Mouse (Mus musculus) E14TG2a.4 (cell line): ENCODE results near the gene Pcbp3.

Experiments used
- H3K27me3 ChIP-seq: 2 replicates; pipeline ENCODE4 v1.6.1; 2014; ENCODE audit warnings: low read length, control low read depth; ENCODE audit not compliant: insufficient read depth
- H3K36me3 ChIP-seq: 2 replicates; pipeline ENCODE4 v1.6.1; 2014; ENCODE audit warnings: low read length, control low read depth; ENCODE audit not compliant: insufficient read depth
- H3K4me1 ChIP-seq: replicated peaks from 2 replicates; pipeline ENCODE4 v1.6.1; 2014; ENCODE audit warnings: low read depth, low read length, control low read depth
- H3K4me3 ChIP-seq: replicated peaks from 2 replicates; pipeline ENCODE4 v1.5.1; 2014; ENCODE audit warnings: mild to moderate bottlenecking, low read length
- H3K9me3 ChIP-seq: 2 replicates; pipeline ENCODE4 v1.6.1; 2014; ENCODE audit warnings: low read length, control low read depth
- CTCF ChIP-seq: conservative IDR thresholded peaks from 2 replicates; pipeline ENCODE4 v1.5.1; 2014; ENCODE audit warnings: low read length
- NANOG ChIP-seq: IDR thresholded peaks from 2 replicates; pipeline ENCODE4 v1.6.1; 2014; ENCODE audit warnings: borderline replicate concordance, low read length, mixed read lengths
- POU5F1 ChIP-seq: IDR thresholded peaks from 2 replicates; pipeline ENCODE4 v1.6.1; 2014; ENCODE audit warnings: low read length, borderline replicate concordance

Gene Pcbp3

DNA sequence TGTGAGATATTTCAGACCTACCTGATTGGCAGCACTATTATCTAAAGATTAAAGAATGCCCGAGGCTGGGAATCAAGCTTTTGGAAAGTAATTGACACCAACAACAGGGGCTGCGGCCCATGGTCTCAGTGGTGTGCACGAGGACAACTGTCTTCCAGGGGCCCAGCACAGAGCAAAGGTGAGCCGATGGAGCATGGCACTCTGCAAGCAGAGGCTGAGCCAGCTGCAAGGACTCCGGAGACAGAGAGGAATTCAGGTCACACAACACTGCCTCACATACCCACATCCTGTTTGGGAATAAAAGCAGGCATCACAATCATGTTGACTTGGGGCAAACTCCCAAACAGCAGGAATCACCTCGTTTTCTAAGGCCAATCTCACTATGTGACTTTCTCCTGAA is 5.5 kb downstream of the Pcbp3 start:
- TF ChIP-seq NANOG, result no peak
- TF ChIP-seq POU5F1, result no peak
- no peak for TF ChIP-seq CTCF

DNA sequence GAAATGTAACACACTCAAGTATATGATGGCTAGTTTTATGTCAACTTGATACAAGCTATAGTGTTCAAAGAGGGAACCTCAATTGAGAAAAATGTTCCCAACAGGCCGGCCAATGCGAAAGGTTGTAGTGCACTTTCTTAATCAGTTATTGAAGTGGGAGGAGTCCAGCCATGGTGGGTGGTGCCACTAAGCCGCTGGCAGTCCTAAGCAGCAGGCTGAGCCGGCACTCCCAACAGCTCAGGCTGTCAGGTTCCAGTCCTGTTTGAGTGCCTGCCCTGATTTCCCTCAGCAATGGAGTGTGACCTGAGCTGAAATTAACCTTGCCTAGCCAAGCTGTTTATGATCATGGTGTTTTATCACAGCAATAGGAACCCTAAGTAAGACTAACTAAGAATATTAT is 20.6 kb downstream of the Pcbp3 start:
- Histone ChIP-seq H3K27me3 (no peaks in the 10 kb centered on the region), H3K4me1 (no peaks in the 10 kb centered on the region), H3K36me3 (no peaks in the 10 kb centered on the region), H3K4me3 (no peak overlapping the region), H3K9me3 (no peaks in the 10 kb centered on the region)
- no peak for TF ChIP-seq NANOG
- TF ChIP-seq CTCF, result no peak
- TF ChIP-seq POU5F1, result no peak

More for the DNA sequence above, 5.5 kb downstream of the Pcbp3 start:
- Histone ChIP-seq H3K36me3 (peaks cover 7% of the 10 kb centered on the region; the same call in 1 of the 2 replicates), H3K4me1 (peaks cover 13% of the 10 kb centered on the region), H3K9me3 (no peaks in the 10 kb centered on the region), H3K4me3 (no peak overlapping the region), H3K27me3 (peaks cover 7% of the 10 kb centered on the region; the same call in 1 of the 2 replicates)

GRCm38 (mm10) chr10:76936827-76937226 is 24.9 kb downstream of the Pcbp3 start:
- Histone ChIP-seq H3K9me3 (no peaks in the 10 kb centered on the region), H3K4me1 (no peaks in the 10 kb centered on the region), H3K4me3 (no peak overlapping the region), H3K27me3 (no peaks in the 10 kb centered on the region), H3K36me3 (no peaks in the 10 kb centered on the region)
- TF ChIP-seq POU5F1 (no peak), NANOG (no peak), CTCF (no peak)

- no peak for TF ChIP-seq NANOG
- TF ChIP-seq CTCF, result no peak
- TF ChIP-seq POU5F1, result no peak
- no peaks in the 10 kb centered on the region for H3K36me3 ChIP-seq
- H3K9me3 ChIP-seq, result no peaks in the 10 kb centered on the region
- no peak overlapping the region for H3K4me3 ChIP-seq
- no peaks in the 10 kb centered on the region for H3K27me3 ChIP-seq
- no peaks in the 10 kb centered on the region for H3K4me1 ChIP-seq
Measured at GRCm38 (mm10) chr10:76934805-76935204, 26.9 kb downstream of the Pcbp3 start.

DNA sequence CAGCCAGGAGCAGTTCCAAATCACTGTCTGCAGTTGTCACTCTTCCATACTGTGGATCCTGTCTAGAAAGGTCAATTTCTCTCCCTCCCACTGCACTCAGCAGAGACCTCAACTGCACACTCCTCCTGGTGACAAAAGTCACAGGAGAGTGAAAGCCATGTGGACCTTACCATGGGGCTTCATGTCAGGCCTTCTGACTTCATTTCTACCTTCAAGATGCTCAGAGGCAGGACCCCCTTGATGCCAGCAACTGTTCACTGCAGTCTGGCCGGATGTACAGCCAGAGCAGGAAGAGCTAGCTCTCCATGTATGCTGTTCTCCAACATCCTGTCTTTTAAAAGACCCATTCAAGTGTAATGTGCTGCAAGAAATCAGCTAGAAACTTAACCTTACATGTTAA is 29.9 kb downstream of the Pcbp3 start:
- Histone ChIP-seq H3K27me3 (no peaks in the 10 kb centered on the region), H3K4me3 (no peak overlapping the region), H3K36me3 (peaks cover 5% of the 10 kb centered on the region; the same call in 1 of the 2 replicates), H3K9me3 (peaks cover 26% of the 10 kb centered on the region), H3K4me1 (no peaks in the 10 kb centered on the region)
- TF ChIP-seq NANOG (no peak), POU5F1 (no peak), CTCF (no peak)

GRCm38 (mm10) chr10:76931122-76931521 is 30.6 kb downstream of the Pcbp3 start:
- Histone ChIP-seq H3K27me3 (no peaks in the 10 kb centered on the region), H3K9me3 (peaks cover 33% of the 10 kb centered on the region), H3K4me3 (no peak overlapping the region), H3K36me3 (peaks cover 12% of the 10 kb centered on the region; the same call in 1 of the 2 replicates), H3K4me1 (no peaks in the 10 kb centered on the region)
- no peak for TF ChIP-seq POU5F1
- TF ChIP-seq NANOG, result no peak
- no peak for TF ChIP-seq CTCF

DNA sequence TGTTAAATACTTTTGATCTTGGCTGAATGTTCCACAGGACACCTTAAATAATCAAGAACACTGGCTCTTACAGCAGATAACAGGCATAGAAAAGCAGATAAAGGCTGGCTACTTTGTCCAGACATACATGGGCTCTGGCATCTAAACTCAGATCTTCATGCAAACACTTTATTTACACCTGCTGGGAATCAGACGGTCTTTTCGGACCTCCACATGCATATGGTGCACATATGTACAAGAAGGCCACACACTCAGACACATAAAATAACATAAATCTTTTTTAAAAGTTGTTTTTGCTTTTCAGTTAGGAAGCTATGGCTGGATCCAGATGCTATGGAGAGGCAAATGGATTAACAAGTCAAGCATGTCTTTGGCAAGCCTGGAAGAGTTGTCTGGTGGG is 37.2 kb downstream of the Pcbp3 start:
- no peak overlapping the region for H3K4me3 ChIP-seq
- TF ChIP-seq NANOG, result no peak
- TF ChIP-seq POU5F1, result no peak
- no peak for TF ChIP-seq CTCF
- H3K9me3 ChIP-seq, result peaks cover 75% of the 10 kb centered on the region
- no peaks in the 10 kb centered on the region for H3K4me1 ChIP-seq
- H3K36me3 ChIP-seq, result peaks cover 28% of the 10 kb centered on the region
- H3K27me3 ChIP-seq, result no peaks in the 10 kb centered on the region

GRCm38 (mm10) chr10:76918086-76918485 is 43.6 kb downstream of the Pcbp3 start:
- Histone ChIP-seq H3K4me3 (no peak overlapping the region), H3K27me3 (no peaks in the 10 kb centered on the region), H3K36me3 (peaks cover 20% of the 10 kb centered on the region; the same call in 1 of the 2 replicates), H3K9me3 (peaks cover 56% of the 10 kb centered on the region), H3K4me1 (no peaks in the 10 kb centered on the region)
- TF ChIP-seq NANOG (no peak), POU5F1 (no peak), CTCF (no peak)

GRCm38 (mm10) chr10:76906434-76906833 is 55.3 kb downstream of the Pcbp3 start:
- Histone ChIP-seq H3K27me3 (no peaks in the 10 kb centered on the region), H3K4me1 (peaks cover 35% of the 10 kb centered on the region), H3K9me3 (no peaks in the 10 kb centered on the region), H3K4me3 (peak overlapping the region; percentile 27; the same call in 1 of the 2 replicates), H3K36me3 (no peaks in the 10 kb centered on the region)
- TF ChIP-seq CTCF (no peak), NANOG (no peak), POU5F1 (no peak)
